Mouse (Mus musculus) right cerebral cortex, adult 2 months (tissue): Measurements from ENCODE around the gene Aldoc.

Experiments used
- DNase-seq, 2 experiments: peaks; one replicate each; pipeline ENCODE4 v3.0.0; 2021 to 2022; ENCODE audit warnings: low spot score in 2 of 2

The Aldoc gene

DNA sequence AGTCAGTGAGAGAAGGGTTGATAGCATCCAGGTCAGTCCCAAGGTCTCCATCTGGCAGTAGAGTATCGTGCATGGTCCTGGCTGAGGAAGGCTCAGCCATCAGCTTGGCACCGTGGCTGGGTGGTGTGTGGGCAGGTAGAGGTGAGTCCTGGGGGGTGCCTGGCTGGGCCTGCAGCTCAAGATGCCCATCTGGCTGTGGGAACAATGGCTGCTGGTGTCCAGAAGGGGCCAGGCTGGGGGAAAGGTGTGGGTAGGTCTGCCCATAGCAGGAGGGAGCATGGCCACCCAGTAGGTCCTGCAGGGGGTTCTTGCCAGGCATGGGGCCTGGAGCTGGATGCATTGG lies 38.0 kb downstream of the Aldoc start:
- DNase-seq, result no peak

DNA sequence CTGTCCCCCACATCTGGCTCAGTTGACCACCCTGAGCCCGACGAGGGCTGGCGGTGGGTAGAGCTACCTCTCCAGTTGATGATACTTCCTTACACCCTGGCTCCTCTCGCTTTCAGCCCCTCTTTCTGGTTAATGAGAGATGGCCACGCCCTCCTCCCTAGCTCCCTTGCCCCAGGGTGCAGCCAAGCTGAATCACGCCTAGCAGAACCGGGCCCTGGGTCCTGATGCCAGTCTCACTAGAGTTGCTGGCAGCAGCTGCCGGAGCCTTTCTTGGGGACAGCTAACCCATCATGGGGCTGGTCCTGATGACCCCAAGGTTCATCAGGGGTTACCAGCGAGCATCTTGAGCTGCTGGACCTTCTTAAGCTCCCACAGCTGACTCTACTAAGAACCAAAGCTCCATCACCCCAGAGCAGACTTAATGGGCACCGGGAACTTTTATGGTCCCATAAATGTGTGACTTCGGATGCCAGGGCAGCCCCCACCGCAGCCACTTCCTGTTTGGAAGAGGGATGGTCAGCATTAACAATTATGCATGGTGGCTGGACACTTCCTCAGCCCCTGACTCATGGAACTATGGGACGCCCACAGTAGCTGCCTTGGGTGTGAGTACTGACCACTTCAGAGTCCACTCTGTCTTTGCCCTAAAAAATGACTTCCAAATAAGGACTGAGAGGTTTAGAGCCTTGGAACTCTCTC lies 40.7 kb downstream of the Aldoc start:
- DNase-seq, result no peak

DNA sequence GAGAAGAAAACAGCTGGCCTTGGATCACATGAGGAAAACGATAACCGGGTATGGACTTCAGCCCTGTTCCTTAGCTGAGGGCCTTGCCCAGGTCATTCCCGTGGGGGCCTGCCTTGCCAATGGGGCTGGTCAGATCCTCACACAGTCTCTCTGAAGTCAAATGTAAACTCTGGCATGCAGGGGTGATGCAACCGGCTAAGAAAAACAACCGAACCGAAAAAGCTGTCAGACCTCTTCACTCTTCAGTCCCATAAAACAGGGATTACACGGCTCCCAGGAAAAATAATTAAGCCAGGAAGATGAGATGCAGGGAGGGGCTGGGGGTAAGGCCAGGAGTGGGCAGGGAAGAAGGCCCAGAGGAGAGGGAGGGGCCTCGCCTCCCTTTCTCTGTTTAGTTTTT lies 41.3 kb downstream of the Aldoc start:
- no peak for DNase-seq

DNA sequence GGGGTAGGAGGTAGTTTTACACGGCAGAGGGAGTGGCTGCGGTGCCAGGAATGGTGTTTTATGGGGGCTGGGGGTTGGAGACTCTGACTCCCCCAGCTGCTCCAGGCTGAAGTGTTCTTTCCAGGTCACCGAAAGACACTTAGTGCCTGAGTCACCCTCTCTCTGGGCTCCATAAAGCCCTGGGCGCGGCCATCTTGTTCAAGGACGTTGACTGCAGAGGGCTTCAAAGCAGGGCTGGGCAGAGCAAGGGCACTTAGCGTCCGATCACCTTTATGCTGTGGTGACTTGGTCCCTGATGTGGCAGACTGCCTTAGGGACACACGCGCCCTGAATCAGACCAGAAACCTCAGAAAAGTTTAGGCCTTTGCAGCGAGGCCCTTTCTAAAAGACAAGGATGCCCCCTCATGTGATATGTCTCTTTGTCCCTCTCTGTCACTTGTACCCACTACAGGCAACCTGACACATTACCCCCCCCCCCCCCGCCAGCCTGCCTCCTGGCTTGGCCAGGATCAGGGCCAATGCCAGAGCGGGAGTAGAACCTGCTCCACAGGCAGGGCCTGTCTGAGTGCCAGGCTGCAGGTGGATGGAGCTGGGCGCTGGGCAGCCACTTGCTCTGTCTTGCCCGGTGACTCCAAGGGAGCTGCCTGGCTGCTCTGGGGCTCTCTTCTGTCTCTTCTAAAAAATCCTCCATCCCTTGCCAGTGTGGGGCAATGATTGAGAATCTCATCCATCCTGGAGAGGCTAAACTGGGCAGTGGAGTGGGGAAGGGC lies 44.9 kb downstream of the Aldoc start:
- no peak for DNase-seq

DNA sequence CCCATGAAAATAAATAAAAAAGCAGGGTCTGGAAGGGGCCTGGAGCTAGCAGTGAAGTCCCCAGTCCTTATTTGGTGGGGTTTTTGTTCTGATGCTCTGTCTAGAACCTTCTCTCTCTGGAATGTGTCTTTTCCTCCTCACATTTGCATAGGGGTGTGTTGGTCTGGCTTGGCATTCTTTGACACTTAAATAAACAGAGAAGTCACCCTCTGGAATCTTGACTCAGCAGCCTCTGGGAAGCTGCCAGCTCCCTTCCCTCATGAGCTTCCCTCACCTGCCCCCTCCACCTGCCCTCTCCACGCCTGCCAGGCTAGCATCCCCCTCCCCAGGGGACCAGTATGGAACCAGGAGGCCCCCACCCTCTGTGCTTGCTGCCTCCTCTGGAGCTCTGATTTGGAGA lies 47.6 kb downstream of the Aldoc start:
- DNase-seq, result no peak

DNA sequence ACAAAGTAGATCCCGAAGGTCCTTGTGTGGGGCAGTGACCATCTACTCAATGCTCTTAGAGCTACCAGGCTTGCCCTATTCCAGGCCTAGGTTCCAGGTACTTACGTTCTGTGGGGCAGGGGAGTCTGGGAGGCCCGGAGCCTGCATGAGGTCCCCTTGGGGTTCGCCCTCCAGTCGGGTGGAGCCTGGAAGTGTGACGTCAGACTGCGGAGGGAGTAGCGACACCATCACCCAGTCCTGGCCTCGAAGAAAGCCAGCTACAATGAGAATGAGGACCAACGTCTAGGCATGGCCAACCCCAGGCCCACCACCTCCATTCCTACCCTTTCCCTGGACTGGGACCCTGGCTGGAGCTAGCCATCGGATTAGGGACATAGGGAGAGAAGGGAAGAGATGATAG lies 48.9 kb downstream of the Aldoc start:
- no peak for DNase-seq

DNA sequence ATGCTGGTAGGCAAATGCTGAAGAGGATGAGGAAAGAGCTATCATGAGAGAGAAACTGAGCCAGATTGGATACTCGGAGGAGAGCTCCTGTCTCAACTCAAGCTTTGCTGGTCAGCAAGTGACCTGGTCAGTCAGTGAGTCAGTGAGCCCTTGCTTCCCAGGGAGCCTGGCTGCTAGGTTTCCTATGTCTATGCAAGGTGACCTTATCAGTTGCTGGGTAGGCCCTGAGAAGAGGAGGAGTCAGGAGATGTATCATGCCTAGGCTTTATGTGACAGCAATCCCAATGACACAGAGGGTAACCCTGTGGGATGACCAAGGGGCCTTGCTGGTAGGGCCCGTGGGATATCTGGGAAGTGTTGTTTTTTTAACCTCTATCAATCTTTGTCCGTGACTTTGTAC lies 49.4 kb downstream of the Aldoc start:
- no peak for DNase-seq

DNA sequence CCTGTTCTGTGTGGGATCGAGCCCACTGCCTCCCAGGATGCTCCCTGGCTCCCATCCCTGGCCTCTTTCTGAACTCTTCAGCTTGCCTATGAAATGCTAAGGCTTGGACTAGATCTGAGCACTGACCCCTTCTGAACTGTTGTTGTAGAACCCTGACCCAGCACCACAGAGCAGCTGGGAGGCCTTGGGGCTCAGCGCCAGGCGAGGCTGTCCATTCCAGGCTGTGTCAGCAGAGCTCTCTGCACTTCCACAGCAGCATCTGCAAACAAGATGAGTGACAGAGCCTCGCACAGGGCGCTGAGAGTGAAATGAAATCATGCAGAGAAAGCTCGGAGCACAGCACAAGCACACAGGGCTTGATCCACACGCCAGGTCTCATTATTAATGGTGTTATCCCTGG lies 49.8 kb downstream of the Aldoc start:
- DNase-seq, result no peak

DNA sequence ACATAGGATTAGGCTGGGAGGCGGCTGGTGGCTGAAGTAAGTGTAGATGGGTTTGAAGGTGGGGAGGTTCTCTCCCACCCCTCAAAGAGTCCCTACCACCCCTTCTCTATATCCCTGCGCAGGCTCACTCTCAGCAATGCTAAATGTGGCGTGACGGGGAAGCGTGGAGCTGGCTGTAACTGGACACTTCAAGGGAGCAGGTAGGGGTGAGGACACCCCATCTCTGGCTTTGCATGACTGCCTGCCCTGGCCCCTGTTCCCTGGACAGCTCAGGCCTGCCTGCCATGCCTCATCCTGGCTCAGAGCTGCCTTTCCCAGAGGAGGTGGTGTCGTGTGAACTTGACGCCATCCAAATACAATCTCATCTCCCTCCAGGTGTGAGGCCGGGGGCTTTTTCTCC lies 51.4 kb downstream of the Aldoc start:
- no peak for DNase-seq
